Mouse (Mus musculus) CD4-positive, CD25-positive, alpha-beta regulatory T cell, adult 4 months (primary cell): ENCODE results near the gene Syt6. TPM values are rescaled to one million over a fixed set of nuclear protein-coding genes. Genes with fewer than 3 reads are reported as not detected.

Source experiments
- ATAC-seq: one replicate; pipeline ENCODE4 v1.8.0; 2017
- polyA plus RNA-seq, 2 experiments: library from polyadenylated mRNA; unstranded; fragments of 100-300 nt; shearing (Covaris generic); gene quantifications; one replicate each; pipeline ENCODE4 v1.2.1; 2017

Syt6 gene
- polyA plus RNA-seq, 2 experiments from 2014 or later = not detected

- ATAC-seq = no peak
These were observed 74.7 kb downstream of the Syt6 start for GRCm38 (mm10) chr3:103649716-103650115.

DNA sequence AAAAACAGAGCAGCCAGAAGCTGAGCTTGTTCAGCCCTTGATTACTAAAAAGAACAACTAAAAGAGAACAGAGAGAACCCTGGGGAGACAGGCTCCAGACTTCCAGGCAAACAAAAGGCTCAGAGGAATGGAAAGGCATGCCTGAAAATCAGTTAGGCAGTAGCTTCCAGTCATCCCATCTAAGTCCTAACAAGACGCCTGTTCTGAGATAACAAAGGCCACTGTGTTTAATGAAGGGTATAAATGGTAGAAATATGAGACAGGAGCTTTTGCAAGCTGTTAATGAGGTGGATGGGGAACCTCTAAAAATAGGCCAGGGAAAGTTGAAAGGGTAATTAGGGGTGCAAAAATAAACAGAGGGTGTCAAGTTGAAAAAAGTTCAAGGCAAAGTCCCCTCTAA, 75.4 kb downstream of the Syt6 start:
- ATAC-seq = no peak

GRCm38 (mm10) chr3:103660012-103660411, 85.0 kb downstream of the Syt6 start:
- ATAC-seq = no peak

DNA sequence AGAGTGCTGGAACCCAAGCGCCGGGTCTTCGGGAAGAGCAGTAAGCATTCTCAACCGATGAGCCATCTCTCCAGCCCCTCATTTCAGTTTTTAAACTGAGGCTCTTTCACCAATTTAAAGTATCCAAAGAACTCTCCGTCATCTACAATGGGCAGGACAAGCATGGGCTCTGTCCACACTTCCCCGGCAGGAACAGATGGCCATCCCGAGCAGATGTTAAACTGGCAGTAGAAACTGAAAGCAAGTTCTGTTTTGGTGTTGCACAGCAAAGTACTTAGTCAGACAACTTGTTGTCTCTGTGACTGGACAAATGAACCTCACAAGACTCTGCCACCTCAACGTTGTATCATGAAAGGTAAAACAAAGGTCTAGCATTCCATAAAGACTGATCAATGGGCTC, 86.7 kb downstream of the Syt6 start:
- ATAC-seq = no peak

DNA sequence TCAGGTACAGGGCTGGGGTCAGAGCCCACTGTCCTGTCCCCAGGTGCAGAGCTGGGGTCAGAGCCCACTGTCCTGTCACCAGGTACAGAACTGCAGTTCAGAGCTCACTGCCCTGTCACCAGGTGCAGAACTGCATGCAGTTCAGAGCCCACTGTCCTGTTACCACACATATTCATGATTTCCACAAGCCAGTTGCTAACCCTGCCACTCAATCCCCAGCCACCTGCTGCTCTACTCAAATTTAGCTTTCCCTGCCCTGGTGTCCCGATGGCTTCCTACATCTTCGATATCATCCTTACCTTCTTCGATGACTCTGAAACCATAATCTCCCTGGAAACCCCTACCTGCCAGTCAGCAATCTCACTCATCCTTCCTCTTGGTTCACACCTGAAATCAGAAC, 88.4 kb downstream of the Syt6 start:
- ATAC-seq = no peak

DNA sequence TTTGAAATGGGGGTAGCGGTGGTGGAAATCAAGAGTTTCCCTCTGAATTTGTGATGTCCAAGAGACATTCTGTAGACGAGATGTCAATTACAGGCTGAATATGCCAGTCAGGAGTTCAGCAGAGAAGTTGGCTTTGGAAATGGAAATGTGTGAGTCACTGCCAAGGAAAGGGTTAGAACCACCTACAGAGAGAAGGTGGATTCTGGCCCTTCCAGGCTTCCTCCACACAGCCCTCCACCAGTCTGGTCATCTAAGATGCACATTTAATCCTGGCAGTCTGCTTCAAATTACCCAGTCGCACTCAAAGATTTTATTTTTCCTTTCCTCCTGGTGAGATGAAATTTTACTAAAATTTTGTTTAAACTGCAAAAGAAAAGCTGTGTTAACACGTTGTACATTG, 97.1 kb downstream of the Syt6 start:
- no peak for ATAC-seq

- ATAC-seq = no peak
These were observed 97.7 kb downstream of the Syt6 start for GRCm38 (mm10) chr3:103672716-103673115.

- no peak for ATAC-seq
These were observed 103.8 kb downstream of the Syt6 start for GRCm38 (mm10) chr3:103678811-103679210.

GRCm38 (mm10) chr3:103682473-103682872, 107.4 kb downstream of the Syt6 start:
- ATAC-seq = no peak

DNA sequence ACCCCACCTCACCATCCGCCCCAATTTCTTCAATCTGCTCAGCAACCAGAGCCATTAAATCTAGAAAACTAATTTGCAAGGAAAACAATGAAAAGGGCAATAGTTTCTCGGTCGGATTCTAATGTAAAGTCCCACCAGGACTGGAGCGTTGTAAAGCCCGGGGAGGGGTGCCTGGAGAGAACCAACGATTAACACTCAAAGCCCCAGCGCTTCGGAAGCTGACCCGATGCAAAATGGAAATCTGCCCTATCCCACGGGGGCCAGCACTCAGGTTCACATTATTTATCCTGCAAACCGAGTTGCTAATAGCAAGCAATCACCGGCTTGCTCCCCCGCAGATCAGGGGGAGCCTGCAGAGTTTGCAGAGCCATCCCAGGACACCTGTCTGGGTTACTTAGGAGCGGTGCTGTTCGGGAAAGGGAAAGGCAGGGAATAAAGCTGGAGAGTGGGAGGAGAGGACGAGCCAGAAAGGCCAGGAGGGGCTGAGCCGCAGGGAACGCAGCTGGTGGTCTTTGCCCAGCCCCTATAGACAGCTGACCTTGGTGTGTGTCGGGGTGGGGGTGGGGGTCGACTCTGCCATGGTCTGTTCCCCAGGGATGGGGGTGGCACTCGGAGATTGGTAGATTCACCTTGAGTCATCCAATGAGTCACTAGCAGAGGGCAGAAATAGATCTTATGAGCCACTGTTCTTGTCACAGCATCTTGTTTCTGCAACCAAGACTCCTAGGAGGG, 108.4 kb downstream of the Syt6 start:
- ATAC-seq = no peak

DNA sequence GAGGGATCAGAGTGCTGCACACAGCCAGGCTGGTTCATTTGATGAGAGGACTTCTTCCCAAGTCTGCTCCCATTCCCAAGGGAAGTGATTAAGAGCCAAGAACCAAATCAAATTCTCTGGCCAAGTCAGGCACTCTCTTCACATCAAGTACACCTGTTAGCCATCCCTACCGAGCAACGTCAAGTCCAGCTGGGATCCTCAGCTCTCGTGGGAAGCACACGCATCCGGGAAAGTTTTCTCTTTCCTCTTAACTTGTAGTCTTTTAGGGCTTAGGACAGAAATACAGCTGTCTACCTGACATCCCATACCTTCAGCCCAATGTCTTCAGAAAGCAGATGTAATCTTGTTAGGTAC, 108.9 kb downstream of the Syt6 start:
- no peak for ATAC-seq

DNA sequence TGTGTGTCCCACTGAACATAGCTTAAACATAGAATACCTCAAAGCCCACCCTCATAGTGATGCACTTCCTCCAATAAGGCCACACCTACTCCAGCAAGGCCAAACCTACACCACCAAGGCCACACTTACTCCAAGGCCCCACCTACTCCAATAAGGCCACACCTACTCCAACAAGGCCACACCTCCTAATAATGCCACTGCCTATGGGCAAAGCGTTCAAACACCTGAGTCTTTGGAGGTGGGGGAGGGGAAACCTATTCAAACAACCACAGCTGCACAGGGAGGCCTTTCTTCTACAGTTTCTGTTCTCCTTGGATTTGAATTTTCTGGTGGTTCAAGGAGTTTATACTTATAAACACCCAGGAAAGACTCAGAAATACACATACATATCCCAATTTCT, 114.0 kb downstream of the Syt6 start:
- ATAC-seq = no peak

GRCm38 (mm10) chr3:103690506-103690905, 115.5 kb downstream of the Syt6 start:
- ATAC-seq = no peak

Other genes with a start within 250 kb of the Syt6 start
- 1 to 10 TPM; 1.2 to 2.4 TPM for gene Atg4a-ps, start 70.8 kb downstream of the Syt6 start, polyA plus RNA-seq
- gene Olfml3, start 162.8 kb downstream of the Syt6 start, polyA plus RNA-seq = under 1 TPM; 0.34 to 0.78 TPM
- gene Gm10964, start 164.1 kb downstream of the Syt6 start, polyA plus RNA-seq = not detected
- gene Hipk1, start 216.3 kb downstream of the Syt6 start, polyA plus RNA-seq = 10 to 100 TPM; 25.6 to 29.8 TPM
- 10 to 100 TPM; 17.5 to 19.5 TPM for gene Dclre1b, start 234.2 kb downstream of the Syt6 start, polyA plus RNA-seq
- gene Ap4b1, start 234.3 kb downstream of the Syt6 start, polyA plus RNA-seq = 10 to 100 TPM; 20.6 to 31.7 TPM
- gene Gm43064, start 234.3 kb downstream of the Syt6 start, polyA plus RNA-seq = under 1 TPM in 1 of 2 experiments, not detected in 1; 0.52 TPM